Mouse (Mus musculus) kidney, embryonic 14.5 days (tissue): ENCODE data around the gene Myh2. TPM values are rescaled to one million over a fixed set of nuclear protein-coding genes. Genes with fewer than 3 reads are reported as not detected.

Source experiments
- ATAC-seq: fragments of 200-750 bp; cut with Nextera tagmentation; 2 replicates; pipeline ENCODE4 v1.8.0; 2017; ENCODE audit warnings: moderate number of reproducible peaks, mild to moderate bottlenecking, moderate TSS enrichment, moderate library complexity; ENCODE audit not compliant: low FRiP score, low TSS enrichment
- H3K27ac ChIP-seq: fragments of 300-500 bp; sonication (generic); 2 replicates; pipeline ENCODE4 v1.5.1; 2014; ENCODE audit warnings: low read depth, mild to moderate bottlenecking, low read length, moderate library complexity, mixed read lengths
- H3K27me3 ChIP-seq: fragments of 300-500 bp; sonication (generic); 2 replicates; pipeline ENCODE4 v1.6.1; 2014; ENCODE audit warnings: mild to moderate bottlenecking, low read length; ENCODE audit not compliant: control insufficient read depth, insufficient read depth
- H3K36me3 ChIP-seq: fragments of 300-500 bp; sonication (generic); 2 replicates; pipeline ENCODE4 v1.6.1; 2014; ENCODE audit warnings: low read length, mixed read lengths; ENCODE audit not compliant: control insufficient read depth, insufficient read depth
- H3K4me1 ChIP-seq: fragments of 300-500 bp; sonication (generic); 2 replicates; pipeline ENCODE4 v1.6.1; 2014; ENCODE audit warnings: low read length, mixed read lengths; ENCODE audit not compliant: control insufficient read depth, insufficient read depth
- H3K4me2 ChIP-seq: fragments of 300-500 bp; sonication (generic); replicated peaks from 2 replicates; pipeline ENCODE4 v1.6.1; 2014; ENCODE audit warnings: low read depth, mild to moderate bottlenecking, low read length
- H3K4me3 ChIP-seq: fragments of 300-500 bp; sonication (generic); 2 replicates; pipeline ENCODE4 v1.5.1; 2014; ENCODE audit warnings: mild to moderate bottlenecking, low read length
- H3K9ac ChIP-seq: fragments of 300-500 bp; sonication (generic); 2 replicates; pipeline ENCODE4 v1.6.1; 2014; ENCODE audit warnings: low read depth, mild to moderate bottlenecking, low read length, moderate library complexity
- H3K9me3 ChIP-seq: fragments of 300-500 bp; sonication (generic); 2 replicates; pipeline ENCODE4 v1.6.1; 2016; ENCODE audit warnings: low read length; ENCODE audit not compliant: control insufficient read depth
- WGBS: fragments of 180-500 bp; shearing (Covaris S2); extraction: QIAGEN DNeasy Blood & Tissue Kit; methylation state at CpG from one replicate; pipeline ENCODE4 v1.1.7; 2014; 5-methylcytosine and 5-hydroxymethylcytosine counted together
- polyA plus RNA-seq: library from polyadenylated mRNA; unstranded; fragments of >200 nt; fragmentation: Nextera tagmentation; extraction: Ambion mirVana; gene quantifications from 2 replicates; pipeline ENCODE4 v1.2.1, GENCODE M21; 2014

Myh2 gene
- polyA plus RNA-seq, 1 experiment from 2014 or later, result not detected

DNA sequence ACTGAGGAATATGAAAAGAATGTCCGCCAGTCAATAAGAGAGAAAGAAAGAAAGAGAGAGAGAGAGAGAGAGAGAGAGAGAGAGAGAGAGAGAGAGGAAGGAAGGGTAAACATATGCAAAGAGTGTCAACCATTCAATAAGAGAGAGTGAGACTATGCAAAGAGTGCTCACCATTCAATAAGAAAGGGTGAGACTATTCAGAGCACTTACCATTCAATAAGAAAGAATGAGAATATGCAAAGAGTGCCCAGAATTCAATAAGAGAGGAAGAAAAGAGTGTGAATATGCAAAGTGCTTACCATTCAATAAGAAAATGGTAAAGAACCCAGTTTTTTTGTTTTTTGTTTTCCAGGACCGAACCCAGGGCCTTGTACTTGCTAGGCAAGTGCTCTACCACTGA, 20.6 kb upstream of the Myh2 start:
- H3K4me2 ChIP-seq, result no peak overlapping the region
- H3K4me1 ChIP-seq, result no peaks in the 10 kb centered on the region
- no peak overlapping the region for H3K27ac ChIP-seq
- H3K4me3 ChIP-seq, result no peak overlapping the region
- no peak for ATAC-seq
- no peaks in the 10 kb centered on the region for H3K36me3 ChIP-seq
- H3K9me3 ChIP-seq, result no peaks in the 10 kb centered on the region
- no peaks in the 10 kb centered on the region for H3K27me3 ChIP-seq
- WGBS, result 91% methylated on average over 2 of the region's 2 CpGs
- H3K9ac ChIP-seq, result no peak overlapping the region

DNA sequence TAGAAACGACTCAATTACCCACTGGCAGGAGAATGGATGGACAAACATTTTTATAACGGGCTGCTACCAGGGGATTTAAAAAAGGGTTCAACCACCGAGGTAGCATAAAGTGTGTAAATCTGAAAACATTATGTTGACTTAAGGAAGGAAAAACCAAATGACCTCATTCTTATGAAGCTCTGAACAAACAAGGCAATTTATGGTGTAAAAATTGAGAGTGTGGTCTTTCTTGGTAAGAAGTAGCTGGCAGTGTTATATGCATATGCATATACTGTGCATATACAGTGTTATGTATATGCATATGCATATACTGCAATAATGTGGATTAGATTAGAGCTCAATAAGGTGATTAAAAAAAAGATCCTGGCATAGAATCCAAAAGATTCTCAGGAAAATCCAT, 19.7 kb upstream of the Myh2 start:
- WGBS, result 59% methylated on average over 3 of the region's 3 CpGs
- ATAC-seq, result no peak

DNA sequence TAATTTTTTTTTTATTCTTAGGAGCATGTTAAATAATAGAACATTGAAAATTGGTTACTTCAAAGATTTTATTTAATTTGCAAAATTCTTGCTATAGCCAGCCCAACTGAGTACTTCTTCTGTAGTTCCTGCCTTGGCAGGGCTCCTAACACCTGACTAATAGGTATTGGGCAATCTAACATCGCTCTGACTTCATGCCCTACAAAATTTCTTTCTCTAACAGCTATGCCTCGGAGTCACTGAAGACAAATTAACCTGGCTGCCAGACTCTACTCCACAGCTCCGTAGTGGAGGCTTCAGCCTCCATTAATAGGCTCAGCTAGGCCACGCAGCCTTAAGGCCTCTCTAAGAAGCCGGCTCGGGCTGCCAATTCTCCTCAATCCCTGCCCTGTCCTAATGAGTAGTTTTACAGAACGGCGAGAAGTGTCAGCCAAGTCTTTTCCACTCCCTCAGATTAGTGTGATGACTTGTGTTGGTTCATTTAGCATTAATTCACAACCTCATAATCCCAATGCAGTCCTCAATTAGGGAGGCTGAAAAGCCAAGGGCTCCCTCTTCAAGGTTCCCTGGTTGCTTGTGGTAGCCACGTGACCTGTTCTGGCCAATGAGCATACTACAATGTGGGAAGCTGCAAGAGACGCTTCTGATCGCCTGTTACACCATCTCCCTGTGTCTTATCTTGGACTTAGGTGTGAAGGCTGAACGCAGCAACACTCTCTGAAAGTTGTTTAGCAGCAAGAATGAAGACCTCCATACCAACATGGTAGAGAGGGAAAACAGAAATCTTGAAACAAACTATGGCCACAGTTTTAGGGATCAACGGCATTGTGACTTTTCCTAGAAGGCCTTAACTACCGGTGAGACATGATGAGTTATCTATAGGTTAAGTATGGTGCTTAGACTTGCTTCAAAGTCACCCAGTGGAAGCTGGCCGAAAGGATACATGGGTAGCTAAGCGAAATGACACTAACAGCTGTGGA, 18.9 kb upstream of the Myh2 start:
- no peak for ATAC-seq
- 88% methylated on average over 16 of the region's 16 CpGs for WGBS
- H3K27ac ChIP-seq, result no peak overlapping the region

More for the DNA sequence above, 19.7 kb upstream of the Myh2 start:
- Histone ChIP-seq H3K9ac (no peak overlapping the region), H3K27ac (no peak overlapping the region), H3K27me3 (no peaks in the 10 kb centered on the region), H3K9me3 (no peaks in the 10 kb centered on the region), H3K4me1 (no peaks in the 10 kb centered on the region), H3K36me3 (no peaks in the 10 kb centered on the region), H3K4me3 (no peak overlapping the region), H3K4me2 (no peak overlapping the region)

DNA sequence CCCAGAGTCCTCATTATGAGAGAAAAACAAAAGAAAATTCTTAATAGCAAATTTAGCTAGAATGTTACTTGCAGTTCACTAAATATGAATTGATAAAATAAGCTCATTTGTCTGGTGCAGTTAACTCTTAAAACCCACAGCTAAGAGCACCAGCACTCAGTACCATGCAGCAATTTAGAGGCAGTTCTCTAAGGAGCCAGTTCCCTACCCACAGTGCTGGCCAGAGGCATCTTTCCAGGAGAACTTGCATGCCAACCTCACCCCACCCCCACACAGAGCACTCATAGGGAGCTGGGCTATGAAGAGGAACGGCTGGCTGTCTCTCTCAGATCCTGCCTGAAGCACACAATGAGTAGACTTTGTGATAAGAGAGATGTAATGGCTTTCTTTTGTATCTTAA, 17.7 kb upstream of the Myh2 start:
- Histone ChIP-seq H3K27ac (no peak overlapping the region), H3K4me3 (no peak overlapping the region), H3K9ac (no peak overlapping the region), H3K36me3 (no peaks in the 10 kb centered on the region), H3K27me3 (no peaks in the 10 kb centered on the region), H3K4me2 (no peak overlapping the region), H3K4me1 (no peaks in the 10 kb centered on the region), H3K9me3 (no peaks in the 10 kb centered on the region)
- no peak for ATAC-seq
- 40% methylated on average over 1 of the region's 1 CpGs for WGBS

More for the DNA sequence above, 18.9 kb upstream of the Myh2 start:
- Histone ChIP-seq H3K4me1 (no peaks in the 10 kb centered on the region), H3K9ac (no peak overlapping the region), H3K4me2 (no peak overlapping the region), H3K9me3 (no peaks in the 10 kb centered on the region), H3K27me3 (no peaks in the 10 kb centered on the region), H3K36me3 (no peaks in the 10 kb centered on the region), H3K4me3 (no peak overlapping the region)

DNA sequence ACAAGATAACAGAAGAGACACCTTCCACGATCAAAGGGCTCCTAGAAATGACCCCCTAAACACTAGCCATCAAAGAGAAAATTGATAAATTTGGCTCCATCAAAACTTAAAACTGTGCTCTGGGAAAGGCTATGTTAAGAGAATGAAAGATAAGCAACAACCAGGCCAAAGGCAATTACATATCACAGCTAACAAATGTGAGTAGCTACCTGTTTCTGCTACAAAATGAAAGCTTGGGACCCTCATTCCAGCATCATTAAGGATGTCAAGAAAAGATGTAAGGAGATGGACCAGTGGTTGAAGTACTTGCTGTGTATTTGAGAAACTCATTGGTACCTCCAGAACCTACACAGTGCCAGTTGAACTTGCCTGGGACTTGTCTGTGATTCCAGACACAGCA, 17.0 kb upstream of the Myh2 start:
- no peak overlapping the region for H3K9ac ChIP-seq
- no peak for ATAC-seq
- no peaks in the 10 kb centered on the region for H3K27me3 ChIP-seq
- no peaks in the 10 kb centered on the region for H3K36me3 ChIP-seq
- no peak overlapping the region for H3K4me3 ChIP-seq
- H3K27ac ChIP-seq, result no peak overlapping the region
- no peaks in the 10 kb centered on the region for H3K9me3 ChIP-seq
- 79% methylated on average over 1 of the region's 1 CpGs for WGBS
- H3K4me1 ChIP-seq, result no peaks in the 10 kb centered on the region
- H3K4me2 ChIP-seq, result no peak overlapping the region

DNA sequence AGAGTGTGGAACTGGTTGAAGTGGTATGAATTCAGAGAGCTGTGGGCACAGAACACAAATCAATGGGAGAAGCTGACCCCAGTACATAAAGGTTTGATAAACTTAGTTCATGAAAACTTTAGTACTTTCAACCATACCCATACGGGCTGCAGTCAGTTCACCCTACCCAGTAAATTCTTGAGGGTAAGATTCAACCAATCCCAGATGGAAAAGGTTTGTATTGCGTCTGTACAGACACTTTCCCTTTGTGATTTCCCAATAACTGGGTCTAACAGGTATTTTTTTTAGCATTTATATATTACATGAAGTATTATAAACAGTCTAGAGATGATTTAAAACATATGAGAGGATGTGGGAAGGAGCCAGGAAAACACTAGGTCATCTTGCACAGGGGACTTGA, 15.2 kb upstream of the Myh2 start:
- Histone ChIP-seq H3K4me2 (no peak overlapping the region), H3K9me3 (no peaks in the 10 kb centered on the region), H3K9ac (no peak overlapping the region), H3K27ac (no peak overlapping the region), H3K36me3 (no peaks in the 10 kb centered on the region), H3K4me1 (no peaks in the 10 kb centered on the region), H3K27me3 (no peaks in the 10 kb centered on the region), H3K4me3 (no peak overlapping the region)
- 90% methylated on average over 2 of the region's 2 CpGs for WGBS
- no peak for ATAC-seq

DNA sequence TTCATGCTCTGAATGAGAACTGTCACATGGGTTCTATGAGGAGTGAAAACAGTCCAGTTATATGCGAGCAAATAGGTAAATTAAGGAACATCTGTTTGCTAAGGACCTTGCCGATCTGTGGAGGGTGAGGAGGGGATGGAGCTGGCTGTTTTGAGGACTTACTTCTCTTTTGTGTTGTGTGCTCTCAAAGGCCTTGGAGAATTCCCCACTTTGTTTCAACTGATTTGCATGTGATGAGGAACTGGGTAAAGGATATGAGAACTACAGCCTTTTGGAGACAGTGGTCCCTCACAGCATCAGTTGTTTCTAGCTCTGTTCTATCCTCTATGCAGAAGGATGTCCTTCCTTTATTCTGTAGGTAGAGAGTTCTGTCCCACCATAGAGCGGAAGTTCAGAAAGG, 10.7 kb upstream of the Myh2 start:
- Histone ChIP-seq H3K9ac (no peak overlapping the region), H3K36me3 (no peaks in the 10 kb centered on the region), H3K9me3 (no peaks in the 10 kb centered on the region), H3K4me3 (no peak overlapping the region), H3K27ac (no peak overlapping the region), H3K27me3 (no peaks in the 10 kb centered on the region), H3K4me2 (no peak overlapping the region), H3K4me1 (no peaks in the 10 kb centered on the region)
- no peak for ATAC-seq
- 94% methylated on average over 3 of the region's 3 CpGs for WGBS

DNA sequence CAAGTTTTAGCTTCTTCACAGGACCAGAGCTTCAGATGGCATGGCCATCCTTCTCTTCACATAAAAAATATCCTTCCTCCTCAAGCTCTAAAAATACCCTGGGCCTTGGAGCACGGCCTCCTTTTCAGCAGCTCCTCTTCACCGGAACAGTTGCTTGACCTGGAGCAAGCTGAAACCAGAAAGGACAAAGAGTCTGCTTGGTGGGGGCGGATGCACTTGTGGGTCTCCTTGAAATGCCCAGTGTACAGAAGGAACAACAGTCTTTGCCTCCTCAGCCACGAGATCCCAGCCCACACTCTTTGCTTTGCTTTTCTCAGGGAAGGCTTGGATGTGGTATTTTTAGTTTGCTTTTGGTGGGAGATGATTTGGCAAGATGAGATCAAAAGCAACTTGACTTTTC, 7.1 kb upstream of the Myh2 start:
- no peak overlapping the region for H3K27ac ChIP-seq
- H3K9me3 ChIP-seq, result no peaks in the 10 kb centered on the region
- no peak overlapping the region for H3K4me2 ChIP-seq
- no peaks in the 10 kb centered on the region for H3K36me3 ChIP-seq
- no peak for ATAC-seq
- H3K9ac ChIP-seq, result no peak overlapping the region
- H3K27me3 ChIP-seq, result no peaks in the 10 kb centered on the region
- H3K4me1 ChIP-seq, result no peaks in the 10 kb centered on the region
- H3K4me3 ChIP-seq, result no peak overlapping the region
- WGBS, result 78% methylated on average over 4 of the region's 4 CpGs

DNA sequence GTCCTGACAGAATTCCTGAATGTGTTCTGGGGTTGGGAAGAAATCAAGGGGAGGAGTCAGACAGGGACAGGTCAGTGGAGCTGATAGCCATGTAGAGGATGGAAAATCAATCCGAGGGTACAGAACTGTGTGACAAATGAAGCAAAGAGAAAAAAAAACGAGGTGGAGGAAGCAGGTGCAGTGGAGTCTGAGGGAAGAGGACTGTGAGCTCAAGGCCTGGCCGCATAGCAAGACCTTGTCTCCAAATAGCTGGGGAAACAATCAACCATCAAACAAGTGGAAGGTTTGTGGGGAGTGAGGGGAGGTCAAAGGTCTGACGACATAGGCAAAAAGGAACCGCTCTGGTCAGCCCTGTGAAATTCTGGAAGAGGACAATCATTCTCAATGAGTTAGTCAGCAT, 6.0 kb upstream of the Myh2 start:
- Histone ChIP-seq H3K4me3 (no peak overlapping the region), H3K9ac (no peak overlapping the region), H3K4me1 (no peaks in the 10 kb centered on the region), H3K9me3 (no peaks in the 10 kb centered on the region), H3K27ac (no peak overlapping the region), H3K27me3 (no peaks in the 10 kb centered on the region), H3K36me3 (no peaks in the 10 kb centered on the region), H3K4me2 (no peak overlapping the region)
- WGBS, result 35% methylated on average over 5 of the region's 5 CpGs
- ATAC-seq, result no peak
